Mouse (Mus musculus): ENCODE results near the gene Fosb. TPM values are rescaled to one million over a fixed set of nuclear protein-coding genes. Genes with fewer than 3 reads are reported as not detected.

Gene Fosb
- polyA plus RNA-seq, 2 experiments: 0.14 to 0.69 TPM

GRCm38 (mm10) chr7:19306819-19307738 is 2.8 kb downstream of the Fosb start:
- 69% methylated on average over 25 of the region's 25 CpGs for WGBS
- Histone ChIP-seq H3K9me3 (ENCODE audit: control insufficient read depth, low read length) (no peaks in the 10 kb centered on the region), H3K9ac (ENCODE audit: low read depth, low read length, severe bottlenecking) (no peak overlapping the region), H3K27ac (replicated peaks; ENCODE audit: low read depth, low read length) (no peak overlapping the region), H3K36me3 (ENCODE audit: control insufficient read depth, insufficient read depth, low read length) (no peaks in the 10 kb centered on the region), H3K27me3 (ENCODE audit: control insufficient read depth, insufficient read depth, low read length) (peaks cover 54% of the 10 kb centered on the region), H3K4me3 (replicated peaks; ENCODE audit: low read length) (peak overlapping the region; percentile 57; the same call in 1 of the 2 replicates), H3K4me2 (replicated peaks; ENCODE audit: low read depth, low read length, severe bottlenecking) (0 out of 2 replicates have a peak overlapping the region, but pooled peaks have one; percentile 92), H3K4me1 (ENCODE audit: control insufficient read depth, insufficient read depth, low read length) (peaks cover 20% of the 10 kb centered on the region)
- no peak for TF ChIP-seq POLR2A (IDR thresholded peaks at IDR 0.05; ENCODE audit: borderline replicate concordance, extremely low read depth, insufficient read depth, insufficient read length)
- DNase-seq (ENCODE audit: low spot score) (no peak), ATAC-seq (ENCODE audit: low FRiP score, low read depth) (no peak)

GRCm38 (mm10) chr7:19305796-19306765 is 3.8 kb downstream of the Fosb start:
- DNase-seq (ENCODE audit: low spot score): no peak
- H3K27me3 ChIP-seq (ENCODE audit: control insufficient read depth, insufficient read depth, low read length): peaks cover 61% of the 10 kb centered on the region
- WGBS: 46% methylated on average over 16 of the region's 16 CpGs

GRCm38 (mm10) chr7:19305413-19305735 is 4.5 kb downstream of the Fosb start:
- H3K9ac ChIP-seq (ENCODE audit: low read depth, low read length, severe bottlenecking): 0 out of 2 replicates have a peak overlapping the region, but pooled peaks have one; percentile 38
- TF ChIP-seq POLR2A (IDR thresholded peaks at IDR 0.05; ENCODE audit: borderline replicate concordance, extremely low read depth, insufficient read depth, insufficient read length): no peak
- no peak overlapping the region for H3K27ac ChIP-seq (replicated peaks; ENCODE audit: low read depth, low read length)
- peaks cover 61% of the 10 kb centered on the region for H3K27me3 ChIP-seq (ENCODE audit: control insufficient read depth, insufficient read depth, low read length)
- no peak for ATAC-seq (ENCODE audit: low FRiP score, low read depth)
- DNase-seq (ENCODE audit: low spot score): no peak
- no peaks in the 10 kb centered on the region for H3K36me3 ChIP-seq (ENCODE audit: control insufficient read depth, insufficient read depth, low read length)
- H3K4me2 ChIP-seq (replicated peaks; ENCODE audit: low read depth, low read length, severe bottlenecking): no peak overlapping the region
- no peaks in the 10 kb centered on the region for H3K9me3 ChIP-seq (ENCODE audit: control insufficient read depth, low read length)
- peak overlapping the region; percentile 31 for H3K4me3 ChIP-seq (replicated peaks; ENCODE audit: low read length)
- H3K4me1 ChIP-seq (ENCODE audit: control insufficient read depth, insufficient read depth, low read length): peaks cover 20% of the 10 kb centered on the region
- WGBS: 10% methylated on average over 6 of the region's 6 CpGs

More at GRCm38 (mm10) chr7:19305796-19306765, 3.8 kb downstream of the Fosb start:
- Histone ChIP-seq H3K9ac (ENCODE audit: low read depth, low read length, severe bottlenecking) (no peak overlapping the region), H3K27ac (replicated peaks; ENCODE audit: low read depth, low read length) (no peak overlapping the region), H3K4me3 (replicated peaks; ENCODE audit: low read length) (no peak overlapping the region), H3K4me1 (ENCODE audit: control insufficient read depth, insufficient read depth, low read length) (peaks cover 20% of the 10 kb centered on the region), H3K9me3 (ENCODE audit: control insufficient read depth, low read length) (no peaks in the 10 kb centered on the region), H3K4me2 (replicated peaks; ENCODE audit: low read depth, low read length, severe bottlenecking) (no peak overlapping the region), H3K36me3 (ENCODE audit: control insufficient read depth, insufficient read depth, low read length) (no peaks in the 10 kb centered on the region)
- TF ChIP-seq POLR2A (IDR thresholded peaks at IDR 0.05; ENCODE audit: borderline replicate concordance, extremely low read depth, insufficient read depth, insufficient read length): no peak
- ATAC-seq (ENCODE audit: low FRiP score, low read depth): no peak

GRCm38 (mm10) chr7:19304501-19305412 is 5.1 kb downstream of the Fosb start:
- peaks cover 61% of the 10 kb centered on the region for H3K27me3 ChIP-seq (ENCODE audit: control insufficient read depth, insufficient read depth, low read length)
- DNase-seq (ENCODE audit: low spot score) (no peak), ATAC-seq (ENCODE audit: low FRiP score, low read depth) (no peak)
- no peak for TF ChIP-seq POLR2A (IDR thresholded peaks at IDR 0.05; ENCODE audit: borderline replicate concordance, extremely low read depth, insufficient read depth, insufficient read length)
- H3K9me3 ChIP-seq (ENCODE audit: control insufficient read depth, low read length): no peaks in the 10 kb centered on the region
- H3K4me3 ChIP-seq (replicated peaks; ENCODE audit: low read length): peak overlapping the region; percentile 31
- H3K36me3 ChIP-seq (ENCODE audit: control insufficient read depth, insufficient read depth, low read length): no peaks in the 10 kb centered on the region
- 4% methylated on average over 45 of the region's 48 CpGs for WGBS
- H3K4me2 ChIP-seq (replicated peaks; ENCODE audit: low read depth, low read length, severe bottlenecking): peak overlapping the region; percentile 43
- peaks cover 20% of the 10 kb centered on the region for H3K4me1 ChIP-seq (ENCODE audit: control insufficient read depth, insufficient read depth, low read length)
- H3K9ac ChIP-seq (ENCODE audit: low read depth, low read length, severe bottlenecking): peak overlapping the region; percentile 38; the same call in 1 of the 2 replicates
- no peak overlapping the region for H3K27ac ChIP-seq (replicated peaks; ENCODE audit: low read depth, low read length)
